Mouse (Mus musculus): ENCODE data around the gene Psmd11. TPM values are rescaled to one million over a fixed set of nuclear protein-coding genes. Genes with fewer than 3 reads are reported as not detected.

The Psmd11 gene
- polyA plus RNA-seq, 2 experiments = 56.8 to 152 TPM

GRCm38 (mm10) chr11:80482347-80482746 lies 53.9 kb downstream of the Psmd11 start:
- TF ChIP-seq EP300 (IDR thresholded peaks at IDR 0.05; ENCODE audit: low read depth) = no peak
- TF ChIP-seq CTCF (IDR thresholded peaks at IDR 0.05; ENCODE audit: low read depth) = no peak
- H3K27me3 ChIP-seq (ENCODE audit: control insufficient read depth, insufficient read depth, low read length) = no peaks in the 10 kb centered on the region; the same call in 1 of the 2 replicates
- H3K36me3 ChIP-seq (replicated peaks; ENCODE audit: control insufficient read depth, insufficient read depth, low read depth) = no peaks in the 10 kb centered on the region
- no peak overlapping the region for H3K9ac ChIP-seq (replicated peaks)
- ATAC-seq (ENCODE audit: insufficient read depth) (no peak), DNase-seq (ENCODE audit: low read depth in 3 of 3, low spot score in 3 of 3) (no peak)
- no peak overlapping the region for H3K27ac ChIP-seq
- WGBS (ENCODE audit: insufficient replicate concordance) = 80% methylated on average over 10 of the region's 10 CpGs
- H3K4me2 ChIP-seq (ENCODE audit: low read depth) = no peak overlapping the region
- no peaks in the 10 kb centered on the region for H3K9me3 ChIP-seq (ENCODE audit: control insufficient read depth, low read length)
- no peak overlapping the region for H3K4me3 ChIP-seq (ENCODE audit: insufficient read depth in 1 of 2, low read depth in 2 of 2, low read length in 2 of 2)
- 0 out of 4 replicates have a peak, but pooled peaks cover 0 to 1% of the 10 kb centered on the region in 2 experiments for H3K4me1 ChIP-seq (replicated peaks; ENCODE audit: control insufficient read depth in 2 of 2, insufficient read depth in 2 of 2, low read length in 1 of 2)

- H3K4me3 ChIP-seq (ENCODE audit: insufficient read depth in 1 of 2, low read depth in 2 of 2, low read length in 2 of 2) = no peak overlapping the region
- H3K27ac ChIP-seq = no peak overlapping the region
- H3K9me3 ChIP-seq (ENCODE audit: control insufficient read depth, low read length) = no peaks in the 10 kb centered on the region
- no peaks in the 10 kb centered on the region for H3K36me3 ChIP-seq (replicated peaks; ENCODE audit: control insufficient read depth, insufficient read depth, low read depth)
- no peaks in the 10 kb centered on the region; the same call in 1 of the 2 replicates for H3K27me3 ChIP-seq (ENCODE audit: control insufficient read depth, insufficient read depth, low read length)
- no peaks in the 10 kb centered on the region for H3K4me1 ChIP-seq (replicated peaks; ENCODE audit: control insufficient read depth in 2 of 2, insufficient read depth in 2 of 2, low read length in 1 of 2)
- no peak overlapping the region for H3K9ac ChIP-seq (replicated peaks)
- TF ChIP-seq EP300 (IDR thresholded peaks at IDR 0.05; ENCODE audit: low read depth) = no peak
- TF ChIP-seq CTCF (IDR thresholded peaks at IDR 0.05; ENCODE audit: low read depth) = no peak
- ATAC-seq (ENCODE audit: insufficient read depth) (no peak), DNase-seq (ENCODE audit: low read depth in 3 of 3, low spot score in 3 of 3) (no peak)
- WGBS (ENCODE audit: insufficient replicate concordance) = 74% methylated on average over 7 of the region's 7 CpGs
- H3K4me2 ChIP-seq (ENCODE audit: low read depth) = no peak overlapping the region
Measured at GRCm38 (mm10) chr11:80482921-80483320, 54.5 kb downstream of the Psmd11 start.

GRCm38 (mm10) chr11:80483536-80484067 lies 55.2 kb downstream of the Psmd11 start:
- H3K4me1 ChIP-seq (replicated peaks; ENCODE audit: control insufficient read depth in 2 of 2, insufficient read depth in 2 of 2, low read length in 1 of 2) = no peaks in the 10 kb centered on the region
- no peaks in the 10 kb centered on the region for H3K9me3 ChIP-seq (ENCODE audit: control insufficient read depth, low read length)
- TF ChIP-seq EP300 (IDR thresholded peaks at IDR 0.05; ENCODE audit: low read depth) (no peak), CTCF (IDR thresholded peaks at IDR 0.05; ENCODE audit: low read depth) (no peak)
- H3K4me2 ChIP-seq (ENCODE audit: low read depth) = no peak overlapping the region
- no peaks in the 10 kb centered on the region for H3K27me3 ChIP-seq (ENCODE audit: control insufficient read depth, insufficient read depth, low read length)
- no peak overlapping the region for H3K27ac ChIP-seq
- H3K4me3 ChIP-seq (ENCODE audit: insufficient read depth in 1 of 2, low read depth in 2 of 2, low read length in 2 of 2) = no peak overlapping the region
- ATAC-seq (ENCODE audit: insufficient read depth) = no peak
- H3K36me3 ChIP-seq (replicated peaks; ENCODE audit: control insufficient read depth, insufficient read depth, low read depth) = no peaks in the 10 kb centered on the region
- no peak for DNase-seq (ENCODE audit: low read depth in 3 of 3, low spot score in 3 of 3)
- 68% methylated on average over 6 of the region's 6 CpGs for WGBS (ENCODE audit: insufficient replicate concordance)
- H3K9ac ChIP-seq (replicated peaks) = no peak overlapping the region

- no peak overlapping the region for H3K4me3 ChIP-seq (ENCODE audit: insufficient read depth in 1 of 2, low read depth in 2 of 2, low read length in 2 of 2)
- no peak for ATAC-seq (ENCODE audit: insufficient read depth)
- no peak for TF ChIP-seq EP300 (IDR thresholded peaks at IDR 0.05; ENCODE audit: low read depth)
- TF ChIP-seq CTCF (IDR thresholded peaks at IDR 0.05; ENCODE audit: low read depth) = no peak
- no peaks in the 10 kb centered on the region for H3K36me3 ChIP-seq (replicated peaks; ENCODE audit: control insufficient read depth, insufficient read depth, low read depth)
- H3K27me3 ChIP-seq (ENCODE audit: control insufficient read depth, insufficient read depth, low read length) = no peaks in the 10 kb centered on the region
- no peak for DNase-seq (ENCODE audit: low read depth in 3 of 3, low spot score in 3 of 3)
- H3K9me3 ChIP-seq (ENCODE audit: control insufficient read depth, low read length) = no peaks in the 10 kb centered on the region
- 61% methylated on average over 12 of the region's 12 CpGs for WGBS (ENCODE audit: insufficient replicate concordance)
- H3K9ac ChIP-seq (replicated peaks) = no peak overlapping the region
- H3K27ac ChIP-seq = no peak overlapping the region
- H3K4me1 ChIP-seq (replicated peaks; ENCODE audit: control insufficient read depth in 2 of 2, insufficient read depth in 2 of 2, low read length in 1 of 2) = no peaks in the 10 kb centered on the region
- no peak overlapping the region for H3K4me2 ChIP-seq (ENCODE audit: low read depth)
Measured at GRCm38 (mm10) chr11:80484191-80484791, 55.9 kb downstream of the Psmd11 start.

GRCm38 (mm10) chr11:80485120-80485551 lies 56.7 kb downstream of the Psmd11 start:
- H3K4me1 ChIP-seq (replicated peaks; ENCODE audit: control insufficient read depth in 2 of 2, insufficient read depth in 2 of 2, low read length in 1 of 2) = no peaks in the 10 kb centered on the region
- DNase-seq (ENCODE audit: low read depth in 3 of 3, low spot score in 3 of 3) = no peak
- H3K9me3 ChIP-seq (ENCODE audit: control insufficient read depth, low read length) = no peaks in the 10 kb centered on the region
- no peak overlapping the region for H3K27ac ChIP-seq
- no peak for ATAC-seq (ENCODE audit: insufficient read depth)
- TF ChIP-seq EP300 (IDR thresholded peaks at IDR 0.05; ENCODE audit: low read depth) (no peak), CTCF (IDR thresholded peaks at IDR 0.05; ENCODE audit: low read depth) (no peak)
- no peak overlapping the region for H3K9ac ChIP-seq (replicated peaks)
- 69% methylated on average over 9 of the region's 9 CpGs for WGBS (ENCODE audit: insufficient replicate concordance)
- no peaks in the 10 kb centered on the region for H3K36me3 ChIP-seq (replicated peaks; ENCODE audit: control insufficient read depth, insufficient read depth, low read depth)
- no peaks in the 10 kb centered on the region for H3K27me3 ChIP-seq (ENCODE audit: control insufficient read depth, insufficient read depth, low read length)
- H3K4me3 ChIP-seq (ENCODE audit: insufficient read depth in 1 of 2, low read depth in 2 of 2, low read length in 2 of 2) = no peak overlapping the region
- H3K4me2 ChIP-seq (ENCODE audit: low read depth) = no peak overlapping the region

Measured in liver, embryonic 14.5 days (tissue).